9 mouse cellular contexts compared by ENCODE assay signal in the genomic region with DNA sequence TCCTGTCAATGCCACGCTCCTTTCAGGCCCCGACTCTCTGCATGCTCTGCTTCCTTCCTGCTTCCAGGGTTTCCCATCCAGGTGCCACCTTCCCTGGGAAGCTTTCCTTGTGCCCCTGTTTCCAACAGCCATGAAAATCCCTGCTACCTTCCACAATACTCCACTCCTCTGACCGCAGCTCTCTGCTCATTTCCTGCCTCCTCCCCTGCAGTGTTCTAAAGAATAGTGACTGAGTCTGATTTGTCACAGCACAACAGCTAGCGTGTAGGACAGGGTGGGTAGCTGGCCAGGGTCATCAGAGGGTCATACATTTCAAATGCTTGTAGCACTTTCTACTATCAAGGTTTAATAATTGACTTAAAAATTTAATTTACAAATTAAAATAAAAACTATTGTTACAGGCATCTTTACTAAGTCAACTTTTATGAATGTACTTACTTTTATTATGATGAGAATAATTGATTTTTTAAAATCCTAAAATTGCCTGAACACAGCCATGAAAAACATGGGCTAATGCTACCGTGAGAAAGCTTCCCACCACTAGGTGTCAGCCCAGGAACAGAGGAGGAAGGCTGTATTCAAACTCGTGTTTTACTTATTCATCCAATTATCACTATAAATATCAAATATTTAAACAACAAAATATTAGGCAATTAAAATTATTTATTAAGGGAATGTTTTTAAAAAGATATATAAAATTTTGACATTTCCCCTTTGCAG.
DNase-seq lines count a peak whose midpoint lies in the region; ATAC-seq and TF ChIP-seq lines count a peak whose summit lies in the region.
"Had no signal": no experiment of that assay in that cellular context is flagged by ENCODE, and none has a peak within 500 bp of the region (broad histone marks: within the 10 kb centered on the region; RNA-seq: fewer than 3 reads in every experiment).

No protein-coding gene starts in this region.

- no peak overlapping the region for H3K27ac ChIP-seq in neural tube, embryonic 15.5 days (replicated peaks)
- H3K27ac ChIP-seq in forebrain, embryonic 16.5 days (ENCODE audit: low read length): no peak overlapping the region
- no peak overlapping the region for H3K27ac ChIP-seq in liver, embryonic 14.5 days
- H3K27ac ChIP-seq: lung, embryonic 15.5 days had no signal

- no peaks in the 10 kb centered on the region for H3K4me1 ChIP-seq in neural tube, embryonic 15.5 days
- H3K4me1 ChIP-seq in forebrain, embryonic 16.5 days (replicated peaks; ENCODE audit: control insufficient read depth, insufficient read depth, low read length): peaks cover 3% of the 10 kb centered on the region
- H3K4me1 ChIP-seq in liver, embryonic 14.5 days (replicated peaks; ENCODE audit: control insufficient read depth in 2 of 2, insufficient read depth in 2 of 2, low read length in 1 of 2): no peaks in the 10 kb centered on the region
- H3K4me1 ChIP-seq: lung, embryonic 15.5 days had no signal

- peak; percentile 81; the same call in 1 of the 2 replicates for TF ChIP-seq CTCF in brain, embryonic 14.5 days (IDR thresholded peaks at IDR 0.05; ENCODE audit: borderline replicate concordance, extremely low read depth, insufficient read depth, insufficient read length)
- TF ChIP-seq CTCF in liver, embryonic 14.5 days (IDR thresholded peaks at IDR 0.05; ENCODE audit: low read depth): peak; percentile 63

- H3K9ac ChIP-seq in neural tube, embryonic 15.5 days (replicated peaks): no peak overlapping the region
- no peak overlapping the region for H3K9ac ChIP-seq in forebrain, embryonic 16.5 days (replicated peaks; ENCODE audit: low read depth, low read length)
- H3K9ac ChIP-seq in liver, embryonic 14.5 days (replicated peaks): no peak overlapping the region
- H3K9ac ChIP-seq: lung, embryonic 15.5 days had no signal

- H3K27me3 ChIP-seq in neural tube, embryonic 15.5 days (replicated peaks): no peaks in the 10 kb centered on the region
- H3K27me3 ChIP-seq in forebrain, embryonic 16.5 days (replicated peaks; ENCODE audit: control insufficient read depth, insufficient read depth, low read length): no peaks in the 10 kb centered on the region
- H3K27me3 ChIP-seq in liver, embryonic 14.5 days (ENCODE audit: control insufficient read depth, insufficient read depth, low read length): no peaks in the 10 kb centered on the region
- H3K27me3 ChIP-seq: lung, embryonic 15.5 days had no signal

- TF ChIP-seq POLR2A in brain, embryonic 14.5 days (IDR thresholded peaks at IDR 0.05; ENCODE audit: borderline replicate concordance, extremely low read depth, insufficient read depth, insufficient read length, poor library complexity, severe bottlenecking): no peak

- TF ChIP-seq EP300 in liver, embryonic 14.5 days (IDR thresholded peaks at IDR 0.05; ENCODE audit: low read depth): no peak

- ATAC-seq in neural tube, embryonic 15.5 days (ENCODE audit: low FRiP score): no peak
- peak; percentile 76 for ATAC-seq in forebrain, embryonic 16.5 days
- no peak for ATAC-seq in liver, embryonic 14.5 days (ENCODE audit: insufficient read depth)

- WGBS in neural tube, embryonic 15.5 days: 15% methylated on average over 6 of the region's 6 CpGs
- WGBS in forebrain, embryonic 16.5 days: 18% methylated on average over 6 of the region's 6 CpGs
- 38% methylated on average over 6 of the region's 6 CpGs for WGBS in liver, embryonic 14.5 days (ENCODE audit: insufficient replicate concordance)

- no peak overlapping the region for H3K4me3 ChIP-seq in neural tube, embryonic 15.5 days (replicated peaks)
- H3K4me3 ChIP-seq in forebrain, embryonic 16.5 days (replicated peaks; ENCODE audit: low read length): no peak overlapping the region
- H3K4me3 ChIP-seq in liver, embryonic 14.5 days (ENCODE audit: insufficient read depth in 1 of 2, low read depth in 2 of 2, low read length in 2 of 2): no peak overlapping the region
- H3K4me3 ChIP-seq: lung, embryonic 15.5 days had no signal

- no peak overlapping the region for H3K4me2 ChIP-seq in neural tube, embryonic 15.5 days
- no peak overlapping the region for H3K4me2 ChIP-seq in forebrain, embryonic 16.5 days (ENCODE audit: low read length)
- no peak overlapping the region for H3K4me2 ChIP-seq in liver, embryonic 14.5 days (ENCODE audit: low read depth)
- H3K4me2 ChIP-seq: lung, embryonic 15.5 days had no signal

- no peaks in the 10 kb centered on the region for H3K36me3 ChIP-seq in neural tube, embryonic 15.5 days
- H3K36me3 ChIP-seq in forebrain, embryonic 16.5 days (ENCODE audit: control insufficient read depth, insufficient read depth): no peaks in the 10 kb centered on the region
- H3K36me3 ChIP-seq in liver, embryonic 14.5 days (replicated peaks; ENCODE audit: control insufficient read depth, insufficient read depth, low read depth): no peaks in the 10 kb centered on the region
- H3K36me3 ChIP-seq: lung, embryonic 15.5 days had no signal

- H3K9me3 ChIP-seq in neural tube, embryonic 15.5 days (replicated peaks): no peaks in the 10 kb centered on the region
- no peaks in the 10 kb centered on the region for H3K9me3 ChIP-seq in forebrain, embryonic 16.5 days (ENCODE audit: control insufficient read depth, low read length)
- H3K9me3 ChIP-seq in liver, embryonic 14.5 days (ENCODE audit: control insufficient read depth, low read length): no peaks in the 10 kb centered on the region
- H3K9me3 ChIP-seq: lung, embryonic 15.5 days had no signal

- DNase-seq in cerebellum, adult 18-20 months: peak; percentile 59 to 68
- DNase-seq in cerebellum, adult 11-12 months: no peak
- peak; percentile 26 for DNase-seq in neural tube, embryonic 10.5 days (ENCODE audit: extremely low spot score, low spot score)
- peak; percentile 82 for DNase-seq in brain, embryonic 14.5 days (ENCODE audit: low read depth)
- DNase-seq in liver, embryonic 14.5 days (ENCODE audit: low read depth in 3 of 3, low spot score in 3 of 3): no peak
- DNase-seq in natural killer cell, adult 2 months (ENCODE audit: low spot score in 2 of 2): no peak

Comparison
In these comparisons a context has a peak if more than half of its experiments do, and no peak if none do; other contexts are left out.
1. DNase-seq: peak in cerebellum, adult 18-20 months (2 of 2), neural tube, embryonic 10.5 days (single experiment) and brain, embryonic 14.5 days (single experiment); none in cerebellum, adult 11-12 months (single experiment), liver, embryonic 14.5 days (0 of 3) and natural killer cell, adult 2 months (0 of 2).